Mouse (Mus musculus): ENCODE results near the gene Ppm1f.
"Not testable (repeated sequence)": the region's sequence is repeated elsewhere in the genome, so short reads cannot be mapped to it uniquely, and the experiment has no call there.

The Ppm1f gene

DNA sequence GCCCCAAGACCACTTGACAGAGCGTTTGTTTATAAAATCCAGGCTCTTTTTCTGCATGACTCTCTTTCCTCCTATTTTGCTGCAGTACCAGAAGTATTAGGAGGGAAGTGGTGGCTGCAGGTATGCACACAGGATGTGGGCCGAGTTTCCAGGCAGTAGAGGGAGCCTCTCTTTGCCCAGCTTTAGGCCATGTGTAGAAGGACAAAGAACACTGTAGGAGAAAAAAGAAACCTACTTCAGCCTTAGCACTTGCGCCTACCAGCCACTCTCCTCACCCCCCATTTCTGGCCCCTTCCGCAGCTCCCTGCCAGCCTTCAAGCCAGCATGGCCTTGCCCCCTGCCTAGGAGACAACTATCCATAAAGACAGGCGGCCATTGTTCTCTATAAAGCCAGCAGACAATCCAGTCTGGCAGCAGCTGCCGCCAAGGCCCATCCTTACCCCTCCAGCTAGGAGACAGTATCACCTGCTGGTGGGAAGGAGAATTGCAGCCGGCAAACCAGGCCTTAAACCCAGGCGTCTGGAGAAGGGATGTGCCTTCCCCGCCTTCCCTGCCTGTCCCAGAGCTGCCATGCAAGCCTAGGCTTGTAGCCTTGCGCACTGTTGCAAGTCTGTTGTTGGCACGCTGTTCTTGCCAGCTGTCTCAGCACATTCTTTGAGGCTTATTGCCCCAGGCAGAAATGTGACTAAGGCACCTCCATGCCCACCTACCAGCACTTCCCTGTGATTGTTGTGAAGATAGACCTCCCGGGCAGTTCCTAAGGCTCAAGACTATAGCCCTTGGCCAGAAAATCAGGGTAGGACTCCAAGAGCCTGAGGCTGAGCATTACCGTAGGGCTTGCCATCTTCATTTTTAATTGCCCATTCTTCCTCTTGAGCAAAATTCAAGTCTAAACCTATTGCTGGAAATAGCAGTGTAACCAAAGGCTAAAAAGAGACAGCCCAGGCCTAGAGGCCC lies 15.7 kb downstream of the Ppm1f start:
- DNase-seq = peak; percentile 48 to 63

DNA sequence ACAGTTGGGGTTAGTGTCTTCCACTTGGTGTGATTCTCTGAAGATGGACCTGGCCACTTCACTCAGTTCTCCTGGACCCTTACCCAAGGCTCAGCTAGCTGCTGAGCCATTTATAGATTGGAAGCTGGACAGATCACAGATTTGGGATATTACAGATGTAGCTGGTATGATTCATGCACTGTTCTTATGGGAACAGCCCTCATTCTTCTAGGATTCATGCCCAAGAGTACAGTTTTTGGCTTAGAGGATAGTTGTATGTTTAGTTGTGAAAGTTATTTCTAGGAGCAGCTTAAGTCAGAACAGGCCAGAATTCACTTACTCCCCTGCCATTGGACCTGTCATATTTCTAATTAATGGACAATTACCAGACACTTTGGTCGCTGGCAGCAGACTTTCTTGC lies 17.2 kb downstream of the Ppm1f start:
- DNase-seq = no peak

DNA sequence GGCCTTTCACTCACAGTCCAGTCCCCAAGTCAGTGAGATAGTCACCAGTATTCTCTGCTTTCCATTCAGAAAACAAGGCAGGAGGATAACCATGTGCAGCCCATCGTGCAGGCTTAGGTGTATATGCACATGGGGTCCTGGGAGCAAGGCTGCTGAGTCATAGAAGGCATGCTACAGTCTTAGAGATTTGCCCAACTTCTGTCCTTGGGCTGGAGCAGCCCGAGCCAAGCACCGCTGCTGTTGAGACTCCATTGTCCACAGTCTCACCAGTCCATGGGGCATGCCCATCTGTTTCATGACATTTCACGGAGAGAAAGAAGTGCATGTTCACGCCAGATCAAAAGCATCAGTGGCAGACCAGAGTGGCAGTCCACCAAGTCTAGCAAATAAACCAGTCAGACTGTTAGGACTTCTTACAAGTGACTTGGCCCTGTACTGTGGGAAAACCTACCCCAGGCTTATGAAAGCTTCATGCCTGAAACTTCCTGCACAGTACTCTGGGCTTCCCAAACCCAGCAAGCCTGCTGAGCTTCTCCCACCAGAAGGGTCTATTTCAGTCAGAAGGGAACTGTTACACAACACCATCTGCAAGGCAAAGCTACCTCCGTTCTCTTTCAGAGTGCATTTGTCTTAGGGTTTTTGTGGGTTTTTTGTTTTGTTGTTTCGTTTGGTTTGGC lies 22.3 kb downstream of the Ppm1f start:
- DNase-seq = no peak

DNA sequence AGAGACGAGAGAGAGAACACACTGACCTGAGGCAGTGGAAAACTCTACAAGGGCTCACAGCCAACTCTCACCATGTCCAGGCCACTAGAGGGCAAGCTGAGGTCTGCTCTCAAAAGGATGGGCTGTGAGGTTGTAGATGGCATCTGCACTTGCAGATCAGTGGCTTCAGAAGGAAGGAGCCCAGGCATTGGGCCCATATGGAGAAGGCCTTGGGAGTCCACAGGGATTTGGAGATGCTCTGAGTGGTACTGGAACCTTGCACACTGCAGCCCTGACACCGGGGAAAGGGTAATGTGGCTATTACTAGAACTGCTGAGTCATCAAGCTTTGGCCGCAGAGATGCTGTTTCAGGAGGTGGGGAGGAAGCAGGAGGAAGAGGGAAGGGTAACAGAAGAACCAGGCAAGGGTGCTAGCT lies 24.8 kb downstream of the Ppm1f start:
- no peak for DNase-seq

DNA sequence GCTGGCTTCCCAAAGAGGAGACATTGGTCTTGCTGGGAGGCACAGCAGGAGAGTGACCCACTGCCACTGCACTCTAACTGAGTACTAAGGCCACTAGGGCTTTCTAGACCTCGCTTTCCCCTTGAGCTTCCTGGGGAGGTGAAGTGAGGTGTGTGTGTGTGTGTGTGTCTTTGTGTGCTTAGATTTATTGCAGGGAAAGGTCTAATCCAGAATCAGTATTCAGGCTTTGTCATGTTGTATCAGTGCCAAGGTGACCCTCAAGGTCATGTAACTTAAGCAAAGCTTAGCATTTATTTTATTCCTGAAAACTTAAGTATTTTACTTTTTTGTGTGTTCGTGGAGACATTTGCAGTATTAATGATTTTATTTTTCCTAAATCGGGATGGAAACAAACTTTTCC lies 28.2 kb downstream of the Ppm1f start:
- DNase-seq = no peak

DNA sequence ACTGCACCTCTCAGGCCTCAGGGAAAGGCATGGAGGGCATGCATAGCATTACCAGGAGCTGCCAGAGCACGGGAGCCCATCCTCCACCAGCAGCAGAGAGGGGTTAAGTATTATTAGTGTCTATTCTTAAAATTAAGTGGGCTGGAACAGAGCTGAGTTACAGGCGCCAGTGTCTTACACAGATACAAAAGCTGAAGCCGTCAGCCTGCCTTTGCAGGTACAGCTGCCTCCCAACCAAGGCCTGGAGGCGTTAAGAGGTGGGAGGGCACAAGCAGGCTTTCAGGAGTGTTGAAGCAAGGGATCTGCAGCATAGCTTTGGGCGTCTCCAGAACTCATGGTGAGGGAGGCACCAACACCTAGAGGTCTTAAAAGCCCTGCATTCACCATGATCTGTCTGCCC lies 30.3 kb downstream of the Ppm1f start:
- DNase-seq = no peak

DNA sequence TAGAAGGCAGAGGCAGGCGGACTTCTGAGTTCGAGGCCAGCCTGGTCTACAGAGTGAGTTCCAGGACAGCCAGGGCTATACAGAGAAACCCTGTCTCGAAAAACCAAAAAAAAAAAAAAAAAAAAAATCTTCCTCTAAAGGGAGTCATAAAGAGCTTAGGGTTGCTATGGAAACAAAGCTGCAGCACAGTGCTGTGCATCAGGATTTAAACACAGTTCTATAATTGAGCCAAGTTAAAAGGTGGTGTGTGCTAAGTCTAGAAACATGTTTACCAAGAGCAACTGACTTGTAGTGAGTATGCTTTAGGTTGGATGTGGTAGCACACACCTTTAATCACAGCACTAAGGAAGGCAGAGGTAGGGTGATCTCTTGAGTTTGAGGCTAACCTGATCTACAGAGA lies 32.6 kb downstream of the Ppm1f start:
- not testable (repeated sequence) for DNase-seq

DNA sequence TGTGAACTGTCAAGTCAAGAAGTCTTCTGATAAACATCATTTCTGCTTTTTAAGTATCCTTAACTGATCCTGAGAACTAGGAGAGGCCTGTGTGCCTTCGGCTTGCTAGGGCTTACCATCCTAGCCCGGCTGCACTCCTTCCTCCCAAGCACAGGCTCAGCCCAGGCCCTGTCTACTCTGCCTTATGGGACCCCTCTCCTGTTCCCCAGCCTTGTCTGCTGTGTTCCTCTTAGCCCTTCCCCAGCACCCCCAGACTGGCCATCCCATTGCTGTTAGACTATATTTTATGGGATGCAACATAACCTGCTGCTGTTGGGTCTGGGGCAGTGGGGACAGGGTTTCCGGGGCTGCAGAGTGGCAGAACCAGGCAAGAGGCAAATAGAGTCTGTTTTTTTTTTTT lies 34.1 kb downstream of the Ppm1f start:
- no peak for DNase-seq

DNA sequence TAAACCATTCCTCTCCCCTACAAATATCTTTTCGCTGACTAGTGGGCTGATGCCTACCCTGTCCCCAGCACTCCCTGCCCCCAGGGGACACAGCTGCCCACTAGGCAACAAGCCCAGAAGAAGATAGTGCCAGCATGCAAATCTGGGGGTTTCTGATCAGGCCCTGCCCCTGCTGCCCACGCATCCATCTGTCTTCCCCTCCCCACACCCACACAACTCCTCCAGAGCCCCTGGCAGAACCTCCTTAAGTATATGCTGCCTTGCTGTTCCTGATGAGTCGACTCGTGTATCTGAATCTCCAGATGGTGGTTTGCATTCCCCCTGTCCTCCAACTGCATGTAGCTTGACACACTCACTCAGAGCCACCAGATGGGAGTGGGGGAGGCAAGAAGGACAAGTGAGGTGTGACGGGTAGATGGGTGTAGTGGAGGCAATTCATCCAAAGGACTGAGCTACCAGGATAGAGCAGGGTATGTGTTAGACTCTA lies 34.6 kb downstream of the Ppm1f start:
- no peak for DNase-seq

DNA sequence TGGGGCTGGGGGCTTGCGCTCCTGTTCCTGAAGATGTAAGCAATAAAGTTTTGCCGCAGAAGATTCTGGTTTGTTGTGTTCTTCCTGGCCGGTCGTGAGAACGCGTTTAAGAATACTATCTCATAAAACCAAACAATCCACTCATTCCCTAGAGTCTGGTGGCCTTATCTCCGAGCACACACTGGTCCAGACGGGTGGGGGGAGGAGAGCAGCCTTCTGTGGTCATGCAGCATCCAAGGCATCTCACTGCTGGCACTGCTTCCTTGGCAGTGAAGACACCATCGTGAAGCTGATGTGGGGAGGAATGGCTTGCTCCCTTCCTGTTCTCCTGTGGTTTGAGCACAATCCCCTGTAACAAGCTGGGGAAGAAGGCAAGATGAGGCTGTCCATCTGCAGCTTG lies 43.3 kb downstream of the Ppm1f start:
- no peak for DNase-seq

DNA sequence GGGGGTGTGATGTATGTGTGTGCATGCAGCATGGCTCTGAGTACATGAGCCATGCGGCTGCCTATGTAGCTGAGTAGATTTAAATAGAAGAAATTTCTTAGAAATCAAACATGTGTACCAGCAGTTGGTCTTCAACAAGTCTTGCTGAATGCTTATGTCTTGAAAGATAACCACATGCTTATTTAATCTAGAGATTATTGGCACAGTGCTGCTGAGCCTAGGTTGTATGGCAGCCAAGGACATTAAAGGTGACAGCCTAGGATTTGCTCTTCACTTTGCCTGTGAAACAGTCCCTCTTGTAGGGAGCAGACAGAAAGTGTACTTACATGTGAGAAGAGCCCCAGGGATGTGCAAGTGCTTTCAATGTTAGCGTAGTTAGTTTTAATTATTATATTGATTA lies 44.8 kb downstream of the Ppm1f start:
- DNase-seq = no peak

DNA sequence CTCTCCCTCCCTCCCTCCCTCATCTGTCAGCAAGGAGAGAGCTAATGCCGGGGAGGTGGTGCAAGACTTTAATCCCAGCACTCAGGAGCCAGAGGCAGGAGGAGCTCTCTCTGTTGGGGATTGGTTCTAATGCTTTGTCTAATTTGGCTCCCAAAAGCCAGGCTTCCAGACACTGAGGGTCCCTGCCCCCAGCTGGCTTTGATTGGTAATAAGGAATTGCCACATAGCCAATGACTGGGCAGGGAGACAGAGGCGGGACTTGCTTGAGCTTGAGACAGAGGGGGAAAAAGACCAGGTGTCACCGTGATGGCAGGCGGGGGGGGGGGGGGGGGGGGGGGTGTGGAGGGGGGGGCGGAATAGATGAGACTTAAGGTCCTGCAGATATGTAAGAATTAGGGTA lies 62.3 kb downstream of the Ppm1f start:
- no peak for DNase-seq

DNA sequence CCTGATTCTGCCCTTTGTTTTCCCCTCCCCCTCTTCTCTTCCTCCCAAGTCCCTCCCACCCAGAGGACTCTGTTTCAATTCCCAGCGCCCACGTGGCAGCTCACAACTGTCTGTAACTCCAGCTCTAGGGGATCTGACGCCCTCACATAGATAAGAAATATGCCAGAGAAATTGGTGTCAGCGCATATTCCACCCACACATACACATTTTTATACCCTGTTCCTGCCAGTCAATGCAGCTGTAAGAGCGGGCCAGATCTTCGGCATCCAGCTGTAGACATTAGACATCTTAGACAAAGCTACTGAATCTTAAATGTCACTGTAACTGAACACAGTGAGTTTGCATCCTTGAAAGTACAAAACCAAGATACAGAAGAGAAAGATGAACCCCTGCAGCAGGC lies 63.6 kb downstream of the Ppm1f start:
- no peak for DNase-seq

DNA sequence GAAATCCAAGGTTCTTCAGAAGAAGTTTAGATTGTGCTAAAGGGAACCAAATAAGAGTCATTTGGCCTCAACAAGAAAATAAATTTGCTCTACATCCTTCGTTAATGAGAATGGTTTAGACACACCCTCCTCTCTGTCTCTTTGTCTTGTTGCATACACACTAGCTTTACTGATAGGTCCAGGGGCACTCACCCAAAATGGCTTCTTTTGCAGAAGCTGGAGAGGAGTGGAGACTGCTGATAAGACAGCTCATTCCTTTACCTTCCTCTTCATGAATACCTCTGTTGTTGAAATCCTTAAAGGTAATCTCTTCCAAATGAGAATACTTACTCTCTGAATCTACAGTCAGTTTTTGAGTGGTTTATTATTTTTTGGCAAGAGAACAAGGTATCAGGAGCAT lies 68.9 kb downstream of the Ppm1f start:
- no peak for DNase-seq

DNA sequence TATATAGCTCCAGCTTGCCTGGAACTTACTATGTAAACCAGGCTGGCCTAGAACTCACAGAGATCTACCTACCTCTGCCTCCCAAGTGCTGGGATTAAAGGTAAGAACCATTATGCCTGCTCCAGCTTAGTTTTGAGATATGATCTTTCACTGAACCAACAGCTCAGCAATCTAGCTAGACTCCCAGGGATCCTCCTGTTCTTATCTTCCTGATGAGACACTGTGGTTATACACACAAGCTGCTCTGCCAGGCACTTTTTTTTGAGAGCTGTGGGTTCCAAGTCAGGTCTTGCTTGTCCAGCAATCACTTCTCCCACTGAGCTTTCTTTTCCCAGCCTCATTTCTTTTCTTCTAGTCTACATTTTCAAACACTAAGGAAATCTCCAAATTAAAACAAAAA lies 70.0 kb downstream of the Ppm1f start:
- no peak for DNase-seq

All from spleen, adult 18-20 months (tissue).